Mouse (Mus musculus) stomach, embryonic 16.5 days (tissue): Measurements from ENCODE around the gene Cblc. TPM values are rescaled to one million over a fixed set of nuclear protein-coding genes. Genes with fewer than 3 reads are reported as not detected.

Source experiments
- ATAC-seq: fragments of 200-750 bp; cut with Nextera tagmentation; 2 replicates; pipeline ENCODE4 v1.8.0; 2017; ENCODE audit warnings: moderate number of reproducible peaks, moderate TSS enrichment; ENCODE audit not compliant: insufficient read depth, low FRiP score
- H3K27ac ChIP-seq: fragments of 300-500 bp; sonication (generic); 2 replicates; pipeline ENCODE4 v1.5.1; 2014; ENCODE audit warnings: low read length
- H3K27me3 ChIP-seq: fragments of 300-500 bp; sonication (generic); 2 replicates; pipeline ENCODE4 v1.6.1; 2014; ENCODE audit warnings: low read length, control low read depth, mixed read lengths; ENCODE audit not compliant: control insufficient read depth, insufficient read depth
- H3K36me3 ChIP-seq: fragments of 300-500 bp; sonication (generic); 2 replicates; pipeline ENCODE4 v1.6.1; 2014; ENCODE audit warnings: low read length; ENCODE audit not compliant: control insufficient read depth, insufficient read depth
- H3K4me1 ChIP-seq: fragments of 300-500 bp; sonication (generic); 2 replicates; pipeline ENCODE4 v1.6.1; 2014; ENCODE audit warnings: low read length, control low read depth, mixed read lengths; ENCODE audit not compliant: control insufficient read depth, insufficient read depth
- H3K4me2 ChIP-seq: fragments of 300-500 bp; sonication (generic); 2 replicates; pipeline ENCODE4 v1.6.1; 2014; ENCODE audit warnings: low read depth, low read length, mixed read lengths
- H3K4me3 ChIP-seq: fragments of 300-500 bp; sonication (generic); replicated peaks from 2 replicates; pipeline ENCODE4 v1.5.1; 2014; ENCODE audit warnings: mild to moderate bottlenecking, low read length
- H3K9ac ChIP-seq: fragments of 300-500 bp; sonication (generic); 2 replicates; pipeline ENCODE4 v1.6.1; 2014; ENCODE audit warnings: low read length
- H3K9me3 ChIP-seq: fragments of 300-500 bp; sonication (generic); replicated peaks from 2 replicates; pipeline ENCODE4 v1.6.1; 2016; ENCODE audit warnings: low read length, control low read depth; ENCODE audit not compliant: control insufficient read depth
- WGBS: fragments of 180-500 bp; shearing (Covaris S2); extraction: QIAGEN DNeasy Blood & Tissue Kit; methylation state at CpG from one replicate; pipeline ENCODE4 v1.1.7; 2014; 5-methylcytosine and 5-hydroxymethylcytosine counted together
- polyA plus RNA-seq: library from polyadenylated mRNA; unstranded; fragments of >200 nt; fragmentation: Nextera tagmentation; extraction: Ambion mirVana; gene quantifications from 2 replicates; pipeline ENCODE4 v1.2.1, GENCODE M21; 2015

The Cblc gene
- polyA plus RNA-seq, 1 experiment from 2014 or later = 31.2 TPM

DNA sequence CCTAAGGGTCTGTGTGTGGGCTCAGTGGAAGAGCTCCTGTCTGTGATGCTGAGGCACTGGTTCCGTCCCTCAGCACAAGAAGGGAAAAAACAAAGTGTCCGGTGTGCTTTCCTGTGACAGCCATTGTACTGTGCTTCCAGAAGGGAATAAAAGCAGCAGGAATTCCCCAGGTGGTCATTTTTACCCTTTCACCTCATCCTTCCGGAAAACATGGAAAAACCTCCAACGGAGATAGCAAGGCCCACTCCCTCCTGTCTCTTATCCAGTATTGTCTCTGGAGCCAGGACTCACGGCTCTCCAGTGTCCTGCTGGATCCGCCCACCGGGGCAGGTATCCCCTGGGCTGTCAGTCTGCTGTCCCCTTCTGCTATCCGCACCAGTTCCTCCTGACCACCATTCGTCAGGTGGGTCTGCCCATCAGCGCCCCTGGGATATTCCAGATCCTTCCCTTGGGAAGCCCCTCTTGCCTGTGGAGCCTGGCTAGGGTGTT lies 62.4 kb downstream of the Cblc start:
- no peaks in the 10 kb centered on the region for H3K4me1 ChIP-seq
- no peak overlapping the region for H3K9ac ChIP-seq
- ATAC-seq = no peak
- H3K27ac ChIP-seq = no peak overlapping the region
- no peaks in the 10 kb centered on the region for H3K27me3 ChIP-seq
- H3K4me3 ChIP-seq = no peak overlapping the region
- H3K9me3 ChIP-seq = no peaks in the 10 kb centered on the region
- WGBS = 85% methylated on average over 10 of the region's 10 CpGs
- no peak overlapping the region for H3K4me2 ChIP-seq
- H3K36me3 ChIP-seq = peaks cover 32% of the 10 kb centered on the region

Other genes with a start within 250 kb of the Cblc start
- 19.1 and 20.4 TPM in 2 replicates for gene Ppp1r37, start 233.7 kb downstream of the Cblc start, polyA plus RNA-seq
- 2.8 and 3.7 TPM in 2 replicates for gene Zfp296, start 219.5 kb downstream of the Cblc start, polyA plus RNA-seq
- gene Gemin7, start 219.2 kb downstream of the Cblc start, polyA plus RNA-seq = 141 and 153 TPM in 2 replicates
- gene Clasrp, start 192.3 kb downstream of the Cblc start, polyA plus RNA-seq = 28.6 and 35.2 TPM in 2 replicates
- 9.0 and 11.3 TPM in 2 replicates for gene Relb, start 167.4 kb downstream of the Cblc start, polyA plus RNA-seq
- 58.2 and 59.4 TPM in 2 replicates for gene Clptm1, start 131.8 kb downstream of the Cblc start, polyA plus RNA-seq
- gene Apoc2, start 118.9 kb downstream of the Cblc start, polyA plus RNA-seq = 80.5 and 93.2 TPM in 2 replicates
- gene Gm44805, start 115.4 kb downstream of the Cblc start, polyA plus RNA-seq = 1.2 and 7.2 TPM in 2 replicates
- gene Apoc4, start 115.3 kb downstream of the Cblc start, polyA plus RNA-seq = 11.4 and 16.8 TPM in 2 replicates
- gene Apoc1, start 104.1 kb downstream of the Cblc start, polyA plus RNA-seq = 38.3 and 53.4 TPM in 2 replicates
- gene Apoe, start 97.6 kb downstream of the Cblc start, polyA plus RNA-seq = 385 and 438 TPM in 2 replicates
- 65.2 and 81.8 TPM in 2 replicates for gene Tomm40, start 81.4 kb downstream of the Cblc start, polyA plus RNA-seq
- 98.6 and 104 TPM in 2 replicates for gene Nectin2, start 46.3 kb downstream of the Cblc start, polyA plus RNA-seq
- gene Bcam, start 25.8 kb downstream of the Cblc start, polyA plus RNA-seq = 118 and 122 TPM in 2 replicates
- 9.2 TPM in 2 replicates for gene Bcl3, start 26.0 kb upstream of the Cblc start, polyA plus RNA-seq
- 0.31 and 0.36 TPM in 2 replicates for gene Gm19345, start 55.2 kb upstream of the Cblc start, polyA plus RNA-seq
- not detected in 2 replicates for gene Ceacam16, start 64.5 kb upstream of the Cblc start, polyA plus RNA-seq
- gene Ceacam19, start 91.2 kb upstream of the Cblc start, polyA plus RNA-seq = 3.2 and 4.8 TPM in 2 replicates
- 13.3 and 15.8 TPM in 2 replicates for gene Pvr, start 124.4 kb upstream of the Cblc start, polyA plus RNA-seq
- 3.1 and 3.8 TPM in 2 replicates for gene Igsf23, start 153.9 kb upstream of the Cblc start, polyA plus RNA-seq
- 0.27 and 0.39 TPM in 2 replicates for gene Ceacam20, start 168.6 kb upstream of the Cblc start, polyA plus RNA-seq
- gene Nlrp9b, start 194.7 kb upstream of the Cblc start, polyA plus RNA-seq = not detected in 2 replicates